Mouse (Mus musculus) limb, embryonic 12.5 days (tissue): ENCODE measurements around the gene Traf2. TPM values are rescaled to one million over a fixed set of nuclear protein-coding genes. Genes with fewer than 3 reads are reported as not detected.

ENCODE experiments used
- ATAC-seq: fragments of 200-750 bp; cut with Nextera tagmentation; 2 replicates; pipeline ENCODE4 v1.8.0; 2017; ENCODE audit warnings: low read depth, moderate TSS enrichment; ENCODE audit not compliant: insufficient number of reproducible peaks, insufficient read depth, low FRiP score, low TSS enrichment
- H3K27ac ChIP-seq: fragments of 300-500 bp; sonication (generic); 2 replicates; pipeline ENCODE4 v1.5.1; 2016; ENCODE audit warnings: mild to moderate bottlenecking, moderate library complexity
- H3K27me3 ChIP-seq: fragments of 300-500 bp; sonication (generic); 2 replicates; pipeline ENCODE4 v1.6.1; 2016; ENCODE audit warnings: mild to moderate bottlenecking, moderate library complexity
- H3K36me3 ChIP-seq: fragments of 300-500 bp; sonication (generic); 2 replicates; pipeline ENCODE4 v1.6.1; 2016; ENCODE audit warnings: mild to moderate bottlenecking, moderate library complexity
- H3K4me1 ChIP-seq: fragments of 300-500 bp; sonication (generic); replicated peaks from 2 replicates; pipeline ENCODE4 v1.6.1; 2016
- H3K4me2 ChIP-seq: fragments of 300-500 bp; sonication (generic); 2 replicates; pipeline ENCODE4 v1.6.1; 2016; ENCODE audit warnings: mild to moderate bottlenecking, moderate library complexity
- H3K4me3 ChIP-seq: fragments of 300-500 bp; sonication (generic); replicated peaks from 2 replicates; pipeline ENCODE4 v1.5.1; 2016; ENCODE audit warnings: mild to moderate bottlenecking
- H3K9ac ChIP-seq: fragments of 300-500 bp; sonication (generic); replicated peaks from 2 replicates; pipeline ENCODE4 v1.6.1; 2016; ENCODE audit warnings: mild to moderate bottlenecking, moderate library complexity
- H3K9me3 ChIP-seq: fragments of 300-500 bp; sonication (generic); 2 replicates; pipeline ENCODE4 v1.6.1; 2016; ENCODE audit warnings: mild to moderate bottlenecking, moderate library complexity
- WGBS: fragments of 180-500 bp; shearing (Covaris S2); methylation state at CpG from one replicate; pipeline ENCODE4 v1.1.7; 2016; 5-methylcytosine and 5-hydroxymethylcytosine counted together
- polyA plus RNA-seq: library from polyadenylated mRNA; unstranded; fragments of >200 nt; fragmentation: Nextera tagmentation; extraction: Ambion mirVana; gene quantifications from 2 replicates; pipeline ENCODE4 v1.2.1, GENCODE M21; 2016

Gene Traf2
- polyA plus RNA-seq, 1 experiment from 2014 or later: 39.2 TPM

- no peaks in the 10 kb centered on the region for H3K27me3 ChIP-seq
- 90% methylated on average over 8 of the region's 8 CpGs for WGBS
- H3K9me3 ChIP-seq: no peaks in the 10 kb centered on the region
- H3K9ac ChIP-seq: no peak overlapping the region
- ATAC-seq: no peak
- H3K27ac ChIP-seq: no peak overlapping the region
- H3K4me1 ChIP-seq: peaks cover under 1% of the 10 kb centered on the region
- peaks cover 69% of the 10 kb centered on the region for H3K36me3 ChIP-seq
- no peak overlapping the region for H3K4me2 ChIP-seq
- no peak overlapping the region for H3K4me3 ChIP-seq
These were observed 10.2 kb downstream of the Traf2 start for GRCm38 (mm10) chr2:25536531-25536930.

- Histone ChIP-seq H3K4me3 (no peak overlapping the region), H3K4me2 (no peak overlapping the region), H3K36me3 (peaks cover 84% of the 10 kb centered on the region), H3K27ac (no peak overlapping the region), H3K9me3 (no peaks in the 10 kb centered on the region), H3K9ac (no peak overlapping the region), H3K4me1 (no peaks in the 10 kb centered on the region), H3K27me3 (no peaks in the 10 kb centered on the region)
- no peak for ATAC-seq
- WGBS: 93% methylated on average over 2 of the region's 2 CpGs
These were observed 11.9 kb downstream of the Traf2 start for GRCm38 (mm10) chr2:25534866-25535182.

GRCm38 (mm10) chr2:25534178-25534865 lies 12.4 kb downstream of the Traf2 start:
- WGBS: 92% methylated on average over 3 of the region's 3 CpGs
- H3K36me3 ChIP-seq: peaks cover 84% of the 10 kb centered on the region

GRCm38 (mm10) chr2:25533707-25534106 lies 13.0 kb downstream of the Traf2 start:
- WGBS: 94% methylated on average over 2 of the region's 2 CpGs
- Histone ChIP-seq H3K4me3 (no peak overlapping the region), H3K9ac (no peak overlapping the region), H3K4me2 (no peak overlapping the region), H3K27ac (no peak overlapping the region), H3K36me3 (peaks cover 88% of the 10 kb centered on the region), H3K9me3 (no peaks in the 10 kb centered on the region), H3K4me1 (no peaks in the 10 kb centered on the region), H3K27me3 (no peaks in the 10 kb centered on the region)
- no peak for ATAC-seq

More at GRCm38 (mm10) chr2:25534178-25534865, 12.4 kb downstream of the Traf2 start:
- no peak for ATAC-seq
- no peaks in the 10 kb centered on the region for H3K27me3 ChIP-seq
- no peak overlapping the region for H3K4me2 ChIP-seq
- H3K9ac ChIP-seq: no peak overlapping the region
- H3K27ac ChIP-seq: no peak overlapping the region
- H3K4me3 ChIP-seq: no peak overlapping the region
- no peaks in the 10 kb centered on the region for H3K9me3 ChIP-seq
- no peaks in the 10 kb centered on the region for H3K4me1 ChIP-seq

- H3K9ac ChIP-seq: no peak overlapping the region
- H3K9me3 ChIP-seq: no peaks in the 10 kb centered on the region
- H3K36me3 ChIP-seq: peaks cover 98% of the 10 kb centered on the region
- no peaks in the 10 kb centered on the region for H3K4me1 ChIP-seq
- no peak for ATAC-seq
- no peak overlapping the region for H3K4me3 ChIP-seq
- H3K4me2 ChIP-seq: no peak overlapping the region
- H3K27ac ChIP-seq: no peak overlapping the region
- H3K27me3 ChIP-seq: no peaks in the 10 kb centered on the region
- 87% methylated on average over 9 of the region's 9 CpGs for WGBS
These were observed 20.0 kb downstream of the Traf2 start for GRCm38 (mm10) chr2:25526510-25527302.

- Histone ChIP-seq H3K27ac (no peak overlapping the region), H3K9ac (no peak overlapping the region), H3K4me1 (0 out of 2 replicates have a peak, but pooled peaks cover 2% of the 10 kb centered on the region), H3K27me3 (no peaks in the 10 kb centered on the region), H3K9me3 (no peaks in the 10 kb centered on the region), H3K4me3 (no peak overlapping the region), H3K4me2 (no peak overlapping the region), H3K36me3 (peaks cover 7% of the 10 kb centered on the region)
- 66% methylated on average over 3 of the region's 3 CpGs for WGBS
- ATAC-seq: no peak
These were observed 36.8 kb downstream of the Traf2 start for GRCm38 (mm10) chr2:25509912-25510311.

GRCm38 (mm10) chr2:25506964-25507363 lies 39.8 kb downstream of the Traf2 start:
- no peak for ATAC-seq
- Histone ChIP-seq H3K4me1 (peaks cover 5% of the 10 kb centered on the region), H3K27ac (no peak overlapping the region), H3K27me3 (no peaks in the 10 kb centered on the region), H3K36me3 (peaks cover 33% of the 10 kb centered on the region), H3K9me3 (no peaks in the 10 kb centered on the region), H3K4me2 (no peak overlapping the region), H3K4me3 (no peak overlapping the region), H3K9ac (no peak overlapping the region)
- 35% methylated on average over 5 of the region's 5 CpGs for WGBS

- Histone ChIP-seq H3K9ac (no peak overlapping the region), H3K4me2 (no peak overlapping the region), H3K4me1 (peaks cover 12% of the 10 kb centered on the region), H3K36me3 (peaks cover 33% of the 10 kb centered on the region), H3K27ac (no peak overlapping the region), H3K9me3 (no peaks in the 10 kb centered on the region), H3K27me3 (no peaks in the 10 kb centered on the region), H3K4me3 (no peak overlapping the region)
- WGBS: 89% methylated on average over 4 of the region's 4 CpGs
- ATAC-seq: no peak
These were observed 40.9 kb downstream of the Traf2 start for GRCm38 (mm10) chr2:25505860-25506259.

GRCm38 (mm10) chr2:25505000-25505399 lies 41.7 kb downstream of the Traf2 start:
- Histone ChIP-seq H3K36me3 (peaks cover 33% of the 10 kb centered on the region), H3K4me2 (no peak overlapping the region), H3K4me3 (no peak overlapping the region), H3K9ac (no peak overlapping the region), H3K27me3 (no peaks in the 10 kb centered on the region), H3K9me3 (no peaks in the 10 kb centered on the region), H3K27ac (no peak overlapping the region), H3K4me1 (peaks cover 15% of the 10 kb centered on the region)
- ATAC-seq: no peak
- WGBS: 73% methylated on average over 1 of the region's 1 CpGs

GRCm38 (mm10) chr2:25504538-25504937 lies 42.2 kb downstream of the Traf2 start:
- Histone ChIP-seq H3K4me2 (no peak overlapping the region), H3K27ac (no peak overlapping the region), H3K27me3 (no peaks in the 10 kb centered on the region), H3K9me3 (no peaks in the 10 kb centered on the region), H3K36me3 (peaks cover 33% of the 10 kb centered on the region), H3K9ac (no peak overlapping the region), H3K4me3 (no peak overlapping the region), H3K4me1 (peaks cover 15% of the 10 kb centered on the region)
- no peak for ATAC-seq
- 94% methylated on average over 19 of the region's 19 CpGs for WGBS

GRCm38 (mm10) chr2:25502726-25503125 lies 44.0 kb downstream of the Traf2 start:
- no peak overlapping the region for H3K4me2 ChIP-seq
- no peak overlapping the region for H3K4me3 ChIP-seq
- H3K27ac ChIP-seq: no peak overlapping the region
- peaks cover 33% of the 10 kb centered on the region for H3K36me3 ChIP-seq
- H3K9me3 ChIP-seq: no peaks in the 10 kb centered on the region
- WGBS: 80% methylated on average over 3 of the region's 3 CpGs
- no peak for ATAC-seq
- no peaks in the 10 kb centered on the region for H3K27me3 ChIP-seq
- peaks cover 17% of the 10 kb centered on the region for H3K4me1 ChIP-seq
- H3K9ac ChIP-seq: no peak overlapping the region
